7 mouse cellular contexts compared by ENCODE assay signal in genomic region chr10:116017845-116018479, GRCm38 (mm10). TPM values are rescaled to one million over a fixed set of nuclear protein-coding genes. Genes with fewer than 3 reads are reported as not detected.
A peak's percentile ranks its signal among the peaks of the same experiment; 100 is the strongest.
DNase-seq lines count a peak whose midpoint lies in the region; ATAC-seq and TF ChIP-seq lines count a peak whose summit lies in the region.

Gene Ptprr, plus strand, starts transcription at chr10:116018213.

- peaks cover 16% of the 10 kb centered on the region; the same call in 1 of the 2 replicates for H3K4me1 ChIP-seq in kidney, embryonic 16.5 days (ENCODE audit: insufficient read depth, low read length)
- peaks cover 20% of the 10 kb centered on the region for H3K4me1 ChIP-seq in limb, embryonic 13.5 days
- peaks cover 18% of the 10 kb centered on the region for H3K4me1 ChIP-seq in midbrain, embryonic 13.5 days (replicated peaks)
- H3K4me1 ChIP-seq in stomach, postnatal 0 days (replicated peaks; ENCODE audit: control insufficient read depth, insufficient read depth), result no peaks in the 10 kb centered on the region; the same call in 1 of the 2 replicates

- H3K4me3 ChIP-seq in kidney, embryonic 16.5 days (ENCODE audit: low read length), result peak within 1 kb of the TSS; percentile 42
- peak within 1 kb of the TSS; percentile 33 for H3K4me3 ChIP-seq in limb, embryonic 13.5 days
- peak within 1 kb of the TSS; percentile 67 for H3K4me3 ChIP-seq in midbrain, embryonic 13.5 days (replicated peaks)
- H3K4me3 ChIP-seq in stomach, postnatal 0 days (ENCODE audit: low read depth, low read length), result peak within 1 kb of the TSS; percentile 30

- no peaks in the 10 kb centered on the region for H3K36me3 ChIP-seq in kidney, embryonic 16.5 days (ENCODE audit: insufficient read depth, low read length)
- no peaks in the 10 kb centered on the region for H3K36me3 ChIP-seq in limb, embryonic 13.5 days
- no peaks in the 10 kb centered on the region for H3K36me3 ChIP-seq in midbrain, embryonic 13.5 days
- H3K36me3 ChIP-seq in stomach, postnatal 0 days (ENCODE audit: control insufficient read depth, insufficient read depth, low read length), result no peaks in the 10 kb centered on the region

- DNase-seq in adrenal gland, postnatal 36 days, result peak; percentile 42 to 51
- peak; percentile 93 for DNase-seq in embryo, embryonic 10.5 days (ENCODE audit: low spot score)
- peak; percentile 6 for DNase-seq in gastrocnemius, postnatal 25 days
- peak; percentile 57 for DNase-seq in stomach, postnatal 0 days (ENCODE audit: low spot score)

- H3K27me3 ChIP-seq in kidney, embryonic 16.5 days (ENCODE audit: insufficient read depth, low read length), result peaks cover 4% of the 10 kb centered on the region; the same call in 1 of the 2 replicates
- peaks cover 21% of the 10 kb centered on the region for H3K27me3 ChIP-seq in limb, embryonic 13.5 days
- no peaks in the 10 kb centered on the region for H3K27me3 ChIP-seq in midbrain, embryonic 13.5 days
- H3K27me3 ChIP-seq in stomach, postnatal 0 days (ENCODE audit: control insufficient read depth, insufficient read depth, low read length), result no peaks in the 10 kb centered on the region

- H3K9ac ChIP-seq in kidney, embryonic 16.5 days (replicated peaks; ENCODE audit: low read length), result no peak within 1 kb of the TSS
- no peak within 1 kb of the TSS for H3K9ac ChIP-seq in limb, embryonic 13.5 days
- peak within 1 kb of the TSS; percentile 73 for H3K9ac ChIP-seq in midbrain, embryonic 13.5 days (replicated peaks)
- H3K9ac ChIP-seq in stomach, postnatal 0 days (ENCODE audit: low read length), result no peak within 1 kb of the TSS

- H3K4me2 ChIP-seq in kidney, embryonic 16.5 days (replicated peaks; ENCODE audit: low read depth, low read length), result peak within 1 kb of the TSS; percentile 72
- peak within 1 kb of the TSS; percentile 63 for H3K4me2 ChIP-seq in limb, embryonic 13.5 days (replicated peaks)
- peak within 1 kb of the TSS; percentile 86 for H3K4me2 ChIP-seq in midbrain, embryonic 13.5 days (replicated peaks)
- peak within 1 kb of the TSS; percentile 51 for H3K4me2 ChIP-seq in stomach, postnatal 0 days (replicated peaks; ENCODE audit: low read depth)

- no peak within 1 kb of the TSS for H3K27ac ChIP-seq in kidney, embryonic 16.5 days (ENCODE audit: low read length)
- H3K27ac ChIP-seq in limb, embryonic 13.5 days, result no peak within 1 kb of the TSS
- H3K27ac ChIP-seq in midbrain, embryonic 13.5 days, result peak within 1 kb of the TSS; percentile 68
- H3K27ac ChIP-seq in stomach, postnatal 0 days (replicated peaks), result no peak within 1 kb of the TSS

- peak; percentile 57 for TF ChIP-seq CTCF in stomach, postnatal 0 days (IDR thresholded peaks at IDR 0.05; ENCODE audit: low read depth)

- WGBS in kidney, embryonic 16.5 days, result 0% methylated on average over 19 of the region's 19 CpGs
- 0% methylated on average over 19 of the region's 19 CpGs for WGBS in limb, embryonic 13.5 days
- WGBS in midbrain, embryonic 13.5 days, result 0% methylated on average over 19 of the region's 19 CpGs
- WGBS in stomach, postnatal 0 days, result under 1% methylated on average over 19 of the region's 19 CpGs

- ATAC-seq in kidney, embryonic 16.5 days (ENCODE audit: low FRiP score, low TSS enrichment), result peak; percentile 96
- ATAC-seq in limb, embryonic 13.5 days (ENCODE audit: low FRiP score, low read depth), result peak; percentile 90
- peak; percentile 99 for ATAC-seq in midbrain, embryonic 13.5 days
- ATAC-seq in stomach, postnatal 0 days (ENCODE audit: low FRiP score, low TSS enrichment), result peak; percentile 80

- no peak for TF ChIP-seq EP300 in stomach, postnatal 0 days (optimal IDR thresholded peaks at IDR 0.05)

- no peaks in the 10 kb centered on the region for H3K9me3 ChIP-seq in kidney, embryonic 16.5 days (ENCODE audit: low read length)
- no peaks in the 10 kb centered on the region for H3K9me3 ChIP-seq in limb, embryonic 13.5 days
- no peaks in the 10 kb centered on the region for H3K9me3 ChIP-seq in midbrain, embryonic 13.5 days
- H3K9me3 ChIP-seq in stomach, postnatal 0 days (ENCODE audit: control insufficient read depth, low read length), result no peaks in the 10 kb centered on the region

RNA-seq across cellular contexts. Expression of gene Ptprr, which starts in this region (rescaled TPM):
- 1 to 10 TPM; 2.9 to 3.6 TPM for total RNA-seq in adrenal gland, postnatal 36 days (2021)
- total RNA-seq in gastrocnemius, postnatal 25 days (2021), result under 1 TPM; 0.62 to 0.95 TPM
- 0.52 and 0.99 TPM in 2 replicates for polyA plus RNA-seq in kidney, embryonic 16.5 days (2015; fragmentation: Nextera tagmentation; extraction: Ambion mirVana)
- polyA plus RNA-seq in limb, embryonic 13.5 days (2015; fragmentation: Nextera tagmentation; extraction: Ambion mirVana), result 0.27 and 0.32 TPM in 2 replicates
- polyA plus RNA-seq in midbrain, embryonic 13.5 days (2015; fragmentation: Nextera tagmentation; extraction: Ambion mirVana), result 7.6 and 9.0 TPM in 2 replicates
- polyA plus RNA-seq in stomach, postnatal 0 days (2015; fragmentation: Nextera tagmentation; extraction: Ambion mirVana), result 7.9 and 8.4 TPM in 2 replicates

Comparison
In these comparisons a context has a peak if more than half of its experiments do, and no peak if none do; other contexts are left out.
1. Peak in DNase-seq in gastrocnemius, postnatal 25 days; RNA of the gene not detected or under 1 TPM.
2. Peak in ATAC-seq, H3K4me3 ChIP-seq and H3K4me2 ChIP-seq in kidney, embryonic 16.5 days; RNA of the gene not detected or under 1 TPM.
3. Peak in ATAC-seq, H3K4me3 ChIP-seq and H3K4me2 ChIP-seq in limb, embryonic 13.5 days; RNA of the gene not detected or under 1 TPM.
4. DNase-seq: peak in every context shown above with its lines; median percentile 93 in embryo, embryonic 10.5 days; 57 in stomach, postnatal 0 days; 46 in adrenal gland, postnatal 36 days; 6 in gastrocnemius, postnatal 25 days.